Mouse (Mus musculus) liver, embryonic 14.5 days (tissue): Measurements from ENCODE around the gene Ferd3l. TPM values are rescaled to one million over a fixed set of nuclear protein-coding genes. Genes with fewer than 3 reads are reported as not detected.

ENCODE experiments used
- ATAC-seq: fragments of 200-750 bp; cut with Nextera tagmentation; 2 replicates; pipeline ENCODE4 v1.8.0; 2017; ENCODE audit warnings: moderate number of reproducible peaks, mild to moderate bottlenecking, moderate library complexity; ENCODE audit not compliant: insufficient read depth
- DNase-seq, 3 experiments: peaks; one replicate each; pipeline ENCODE4 v3.0.0-alpha.2; 2012 to 2013; ENCODE audit warnings: low read depth in 3 of 3, low spot score in 3 of 3
- H3K27ac ChIP-seq: fragments of 300-500 bp; sonication (generic); 2 replicates; pipeline ENCODE4 v1.5.1; 2014; ENCODE audit warnings: moderate library complexity, mild to moderate bottlenecking, control low read depth, inconsistent platforms
- H3K27me3 ChIP-seq: fragments of 300-500 bp; sonication (generic); 2 replicates; pipeline ENCODE4 v1.6.1; 2014; ENCODE audit warnings: mild to moderate bottlenecking, low read length, moderate library complexity; ENCODE audit not compliant: control insufficient read depth, insufficient read depth
- H3K36me3 ChIP-seq: fragments of 300-500 bp; sonication (generic); replicated peaks from 2 replicates; pipeline ENCODE4 v1.6.1; 2014; ENCODE audit warnings: low read depth; ENCODE audit not compliant: control insufficient read depth, insufficient read depth
- H3K4me1 ChIP-seq, 2 experiments: fragments of 200-500 bp in 1 of 2; fragments of 300-500 bp in 1 of 2; sonication (generic) in 1 of 2; replicated peaks; 2 replicates each; pipeline ENCODE4 v1.6.1; 2012 to 2014; ENCODE audit warnings: antibody characterized with exemption in 1 of 2, inconsistent platforms in 1 of 2, low read length in 1 of 2; ENCODE audit not compliant: control insufficient read depth in 2 of 2, insufficient read depth in 2 of 2
- H3K4me2 ChIP-seq: fragments of 300-500 bp; sonication (generic); 2 replicates; pipeline ENCODE4 v1.6.1; 2014; ENCODE audit warnings: low read depth, mild to moderate bottlenecking, control low read depth, moderate library complexity
- H3K4me3 ChIP-seq, 2 experiments: fragments of 200-500 bp in 1 of 2; fragments of 300-500 bp in 1 of 2; sonication (generic) in 1 of 2; 2 replicates each; pipeline ENCODE4 v1.5.1; 2012 to 2014; ENCODE audit warnings: low read depth in 2 of 2, low read length in 2 of 2, mild to moderate bottlenecking in 2 of 2, control low read depth in 1 of 2, inconsistent platforms in 1 of 2, moderate library complexity in 1 of 2; ENCODE audit not compliant: insufficient read depth in 1 of 2
- H3K9ac ChIP-seq: fragments of 300-500 bp; sonication (generic); replicated peaks from 2 replicates; pipeline ENCODE4 v1.6.1; 2014; ENCODE audit warnings: mild to moderate bottlenecking, control low read depth, moderate library complexity
- H3K9me3 ChIP-seq: fragments of 300-500 bp; sonication (generic); 2 replicates; pipeline ENCODE4 v1.6.1; 2016; ENCODE audit warnings: low read length, mixed read lengths; ENCODE audit not compliant: control insufficient read depth
- CTCF ChIP-seq: IDR thresholded peaks from 2 replicates; pipeline ENCODE4 v1.5.1; 2016; ENCODE audit warnings: antibody characterized with exemption, low read depth, control low read depth
- EP300 ChIP-seq: IDR thresholded peaks from 2 replicates; pipeline ENCODE4 v1.6.1; 2016; ENCODE audit warnings: antibody characterized with exemption, low read depth
- WGBS: fragments of 180-500 bp; shearing (Covaris S2); extraction: QIAGEN DNeasy Blood & Tissue Kit; methylation state at CpG from one replicate; pipeline ENCODE4 v1.1.7; 2014; ENCODE audit not compliant: insufficient replicate concordance; 5-methylcytosine and 5-hydroxymethylcytosine counted together
- polyA plus RNA-seq, 2 experiments: library from polyadenylated mRNA; depleted of rRNA in 1 of 2; stranded (reverse) in 1 of 2; unstranded in 1 of 2; fragments of >200 nt; fragmentation: Nextera tagmentation in 1 of 2; extraction: Ambion mirVana in 1 of 2; gene quantifications; 2 replicates each; pipeline versions ENCODE4 v1.2.1 to v1.2.3; 2012 to 2014

Ferd3l gene
- polyA plus RNA-seq, 2 experiments: not detected

- H3K4me1 ChIP-seq: no peaks in the 10 kb centered on the region
- H3K27me3 ChIP-seq: peaks cover 74% of the 10 kb centered on the region
- no peak for TF ChIP-seq EP300
- no peak for TF ChIP-seq CTCF
- ATAC-seq (no peak), DNase-seq (no peak)
- H3K9ac ChIP-seq: no peak within 1 kb of the TSS
- H3K4me2 ChIP-seq: peak within 1 kb of the TSS; percentile 50
- peak within 1 kb of the TSS; percentile 36 to 38 for H3K4me3 ChIP-seq
- H3K27ac ChIP-seq: no peak within 1 kb of the TSS
- no peaks in the 10 kb centered on the region for H3K9me3 ChIP-seq
- no peaks in the 10 kb centered on the region for H3K36me3 ChIP-seq
- WGBS: under 1% methylated on average over 75 of the region's 105 CpGs
These were observed 29.4 kb downstream of the Ferd3l start, which contains the start of gene Twist1 for GRCm38 (mm10) chr12:33957400-33958240. Twist1 (plus strand) TSS chr12:33957671.

DNA sequence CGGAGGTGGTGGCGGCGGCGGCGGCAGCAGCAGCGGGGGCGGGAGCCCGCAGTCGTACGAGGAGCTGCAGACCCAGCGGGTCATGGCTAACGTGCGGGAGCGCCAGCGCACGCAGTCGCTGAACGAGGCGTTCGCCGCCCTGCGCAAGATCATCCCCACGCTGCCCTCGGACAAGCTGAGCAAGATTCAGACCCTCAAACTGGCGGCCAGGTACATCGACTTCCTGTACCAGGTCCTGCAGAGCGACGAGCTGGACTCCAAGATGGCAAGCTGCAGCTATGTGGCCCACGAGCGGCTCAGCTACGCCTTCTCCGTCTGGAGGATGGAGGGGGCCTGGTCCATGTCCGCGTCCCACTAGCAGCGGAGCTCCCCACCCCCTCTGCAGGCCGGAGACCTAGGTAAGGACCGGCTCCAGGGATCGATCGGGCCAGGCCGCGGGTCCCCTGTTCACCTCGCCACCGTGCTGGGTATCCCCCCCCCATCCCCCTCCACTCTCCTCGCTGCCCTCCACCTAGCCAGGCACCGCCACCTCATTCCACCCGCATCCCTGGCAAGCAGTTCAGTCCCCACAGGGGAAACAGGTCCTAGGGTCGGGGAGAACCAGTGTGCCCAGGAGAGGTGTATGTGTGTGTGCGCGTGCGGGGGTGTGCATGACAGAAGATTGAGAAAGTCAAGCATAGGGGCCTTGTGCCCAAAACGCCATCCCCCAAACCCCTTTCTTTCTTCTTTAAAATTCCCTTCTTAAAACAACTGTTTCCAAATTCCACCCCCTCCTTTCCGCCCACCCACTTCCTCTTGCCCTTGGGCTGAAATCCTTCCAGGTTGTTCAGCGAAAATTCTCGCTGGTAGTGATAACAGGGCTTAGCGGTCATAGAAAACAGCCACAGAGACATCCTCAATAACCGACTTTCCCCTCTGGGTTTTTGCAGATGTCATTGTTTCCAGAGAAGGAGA, 30.3 kb downstream of the Ferd3l start:
- ATAC-seq (no peak), DNase-seq (no peak)
- peaks cover 83% of the 10 kb centered on the region for H3K27me3 ChIP-seq
- WGBS: under 1% methylated on average over 55 of the region's 56 CpGs
- peak overlapping the region; percentile 35 to 38 for H3K4me3 ChIP-seq
- H3K9me3 ChIP-seq: no peaks in the 10 kb centered on the region
- H3K36me3 ChIP-seq: no peaks in the 10 kb centered on the region
- H3K4me1 ChIP-seq: no peaks in the 10 kb centered on the region
- no peak overlapping the region for H3K27ac ChIP-seq
- peak overlapping the region; percentile 50 for H3K4me2 ChIP-seq
- no peak overlapping the region for H3K9ac ChIP-seq
- no peak for TF ChIP-seq EP300
- no peak for TF ChIP-seq CTCF

- Histone ChIP-seq H3K4me2 (no peak overlapping the region), H3K4me3 (no peak overlapping the region), H3K27ac (no peak overlapping the region), H3K4me1 (no peaks in the 10 kb centered on the region), H3K36me3 (no peaks in the 10 kb centered on the region), H3K27me3 (peaks cover 86% of the 10 kb centered on the region), H3K9ac (no peak overlapping the region), H3K9me3 (no peaks in the 10 kb centered on the region)
- WGBS: 5% methylated on average over 6 of the region's 6 CpGs
- TF ChIP-seq EP300 (no peak), CTCF (no peak)
- DNase-seq (no peak), ATAC-seq (no peak)
These were observed 31.0 kb downstream of the Ferd3l start for GRCm38 (mm10) chr12:33959206-33959605.

- ATAC-seq: no peak
- no peak overlapping the region for H3K27ac ChIP-seq
- TF ChIP-seq EP300 (no peak), CTCF (no peak)
- 11% methylated on average over 3 of the region's 3 CpGs for WGBS
- no peak overlapping the region for H3K4me2 ChIP-seq
- H3K4me1 ChIP-seq: no peaks in the 10 kb centered on the region
- H3K9me3 ChIP-seq: no peaks in the 10 kb centered on the region
- H3K27me3 ChIP-seq: peaks cover 87% of the 10 kb centered on the region
- H3K36me3 ChIP-seq: no peaks in the 10 kb centered on the region
- no peak overlapping the region for H3K4me3 ChIP-seq
- no peak for DNase-seq
- no peak overlapping the region for H3K9ac ChIP-seq
These were observed 31.6 kb downstream of the Ferd3l start for GRCm38 (mm10) chr12:33959846-33960245.

- no peak for TF ChIP-seq CTCF
- TF ChIP-seq EP300: no peak
- Histone ChIP-seq H3K9me3 (no peaks in the 10 kb centered on the region), H3K27me3 (peaks cover 85% of the 10 kb centered on the region), H3K4me2 (no peak overlapping the region), H3K4me3 (no peak overlapping the region), H3K36me3 (no peaks in the 10 kb centered on the region), H3K27ac (no peak overlapping the region), H3K4me1 (no peaks in the 10 kb centered on the region), H3K9ac (no peak overlapping the region)
- WGBS: 21% methylated on average over 5 of the region's 5 CpGs
- no peak for DNase-seq
- no peak for ATAC-seq
These were observed 32.8 kb downstream of the Ferd3l start for GRCm38 (mm10) chr12:33961013-33961412.
